Mouse (Mus musculus) heart, embryonic 12.5 days (tissue): ENCODE results near the gene Stx5a. TPM values are rescaled to one million over a fixed set of nuclear protein-coding genes. Genes with fewer than 3 reads are reported as not detected.
A peak's percentile ranks its signal among the peaks of the same experiment; 100 is the strongest.
"Not testable (repeated sequence)": the region's sequence is repeated elsewhere in the genome, so short reads cannot be mapped to it uniquely, and the experiment has no call there.

Experiments used
- ATAC-seq: fragments of 200-750 bp; cut with Nextera tagmentation; 2 replicates; pipeline ENCODE4 v1.8.0; 2017; ENCODE audit warnings: moderate TSS enrichment, moderate library complexity; ENCODE audit not compliant: insufficient number of reproducible peaks, low FRiP score
- H3K27ac ChIP-seq: fragments of 300-500 bp; sonication (generic); 2 replicates; pipeline ENCODE4 v1.5.1; 2016; ENCODE audit warnings: mild to moderate bottlenecking, moderate library complexity; ENCODE audit not compliant: poor library complexity, severe bottlenecking
- H3K27me3 ChIP-seq: fragments of 300-500 bp; sonication (generic); replicated peaks from 2 replicates; pipeline ENCODE4 v1.6.1; 2016; ENCODE audit warnings: mild to moderate bottlenecking, moderate library complexity
- H3K36me3 ChIP-seq: fragments of 300-500 bp; sonication (generic); 2 replicates; pipeline ENCODE4 v1.6.1; 2016; ENCODE audit warnings: mild to moderate bottlenecking, moderate library complexity
- H3K4me1 ChIP-seq: fragments of 300-500 bp; sonication (generic); replicated peaks from 2 replicates; pipeline ENCODE4 v1.6.1; 2016; ENCODE audit warnings: mild to moderate bottlenecking
- H3K4me2 ChIP-seq: fragments of 300-500 bp; sonication (generic); 2 replicates; pipeline ENCODE4 v1.6.1; 2016; ENCODE audit warnings: mild to moderate bottlenecking, moderate library complexity
- H3K4me3 ChIP-seq: fragments of 300-500 bp; sonication (generic); 2 replicates; pipeline ENCODE4 v1.5.1; 2016; ENCODE audit warnings: mild to moderate bottlenecking
- H3K9ac ChIP-seq: fragments of 300-500 bp; sonication (generic); 2 replicates; pipeline ENCODE4 v1.6.1; 2016; ENCODE audit warnings: mild to moderate bottlenecking, moderate library complexity
- H3K9me3 ChIP-seq: fragments of 300-500 bp; sonication (generic); replicated peaks from 2 replicates; pipeline ENCODE4 v1.6.1; 2016; ENCODE audit warnings: mild to moderate bottlenecking, moderate library complexity
- WGBS: fragments of 180-500 bp; shearing (Covaris S2); methylation state at CpG from one replicate; pipeline ENCODE4 v1.1.7; 2016; 5-methylcytosine and 5-hydroxymethylcytosine counted together
- polyA plus RNA-seq: library from polyadenylated mRNA; unstranded; fragments of >200 nt; fragmentation: Nextera tagmentation; extraction: Ambion mirVana; gene quantifications from 2 replicates; pipeline ENCODE4 v1.2.1, GENCODE M21; 2016

Gene Stx5a
- polyA plus RNA-seq, 1 experiment from 2014 or later: 86.1 TPM

- no peak for ATAC-seq
- WGBS: 22% methylated on average over 5 of the region's 5 CpGs
- H3K27me3 ChIP-seq: no peaks in the 10 kb centered on the region
- no peak overlapping the region for H3K27ac ChIP-seq
- H3K9me3 ChIP-seq: no peaks in the 10 kb centered on the region
- H3K36me3 ChIP-seq: peaks cover 27% of the 10 kb centered on the region
- H3K4me3 ChIP-seq: no peak overlapping the region
- no peak overlapping the region for H3K4me2 ChIP-seq
- peaks cover 13% of the 10 kb centered on the region for H3K4me1 ChIP-seq
- H3K9ac ChIP-seq: no peak overlapping the region
Measured at GRCm38 (mm10) chr19:8727495-8728114, 13.6 kb upstream of the Stx5a start.

GRCm38 (mm10) chr19:8728335-8729099, 12.7 kb upstream of the Stx5a start:
- not testable (repeated sequence) for H3K4me3 ChIP-seq, H3K27me3 ChIP-seq, H3K9ac ChIP-seq, H3K27ac ChIP-seq, H3K9me3 ChIP-seq, H3K4me2 ChIP-seq, ATAC-seq
- peaks cover 13% of the 10 kb centered on the region for H3K4me1 ChIP-seq
- WGBS: 50% methylated on average over 3 of the region's 3 CpGs
- H3K36me3 ChIP-seq: peaks cover 27% of the 10 kb centered on the region

- no peak for ATAC-seq
- 40% methylated on average over 3 of the region's 3 CpGs for WGBS
- no peaks in the 10 kb centered on the region for H3K9me3 ChIP-seq
- no peaks in the 10 kb centered on the region for H3K27me3 ChIP-seq
- H3K4me3 ChIP-seq: no peak overlapping the region
- peaks cover 19% of the 10 kb centered on the region for H3K36me3 ChIP-seq
- no peak overlapping the region for H3K27ac ChIP-seq
- no peak overlapping the region for H3K9ac ChIP-seq
- H3K4me1 ChIP-seq: 0 out of 2 replicates have a peak, but pooled peaks cover 8% of the 10 kb centered on the region
- no peak overlapping the region for H3K4me2 ChIP-seq
Measured at GRCm38 (mm10) chr19:8734334-8734733, 6.9 kb upstream of the Stx5a start.

DNA sequence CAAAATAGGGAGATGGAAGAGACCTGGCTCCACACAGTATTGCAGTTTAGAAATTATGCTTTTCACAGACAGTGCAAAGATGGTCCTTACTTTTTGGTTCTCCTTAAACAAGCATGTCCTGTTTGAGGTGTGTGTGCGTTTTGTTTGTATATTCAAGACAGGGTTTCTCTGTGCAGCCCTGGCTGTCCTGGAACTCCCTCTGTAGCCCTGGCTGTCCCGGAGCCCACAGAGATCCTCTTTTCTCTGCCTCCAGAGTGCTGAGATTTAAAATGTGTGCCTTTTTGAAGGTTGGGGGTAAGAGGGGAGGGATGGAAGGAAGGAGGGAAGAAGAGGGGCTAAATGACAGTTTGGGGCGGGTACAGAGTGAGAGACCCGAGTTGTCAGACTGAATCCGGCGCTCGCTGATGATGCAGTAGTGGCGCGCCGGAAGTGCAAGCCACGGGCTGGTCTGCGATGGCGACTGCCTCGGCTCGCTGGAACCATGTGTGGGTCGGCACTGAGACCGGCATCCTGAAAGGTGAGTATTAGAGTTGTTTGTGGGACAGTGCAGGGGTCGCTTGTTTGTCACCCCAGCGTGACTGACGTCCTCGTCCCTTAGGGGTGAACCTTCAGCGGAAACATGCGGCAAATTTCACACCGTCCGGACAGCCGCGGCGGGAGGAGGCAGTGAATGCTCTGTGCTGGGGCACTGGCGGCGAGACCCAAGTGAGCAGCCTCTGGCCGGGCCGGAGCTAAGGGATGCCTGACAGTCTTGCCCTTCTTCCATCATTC, 5.6 kb upstream of the Stx5a start, which contains the start of gene Wdr74:
Gene Wdr74 (plus strand): TSS at position 439 of the 771 bp plus-strand sequence.
- Histone ChIP-seq H3K4me3 (peak within 1 kb of the TSS; percentile 87), H3K4me1 (peaks cover 10% of the 10 kb centered on the region), H3K36me3 (peaks cover 31% of the 10 kb centered on the region), H3K9ac (peak within 1 kb of the TSS; percentile 77), H3K27ac (no peak within 1 kb of the TSS; the same call in 1 of the 2 replicates), H3K27me3 (no peaks in the 10 kb centered on the region), H3K9me3 (no peaks in the 10 kb centered on the region), H3K4me2 (peak within 1 kb of the TSS; percentile 99)
- WGBS: under 1% methylated on average over 32 of the region's 32 CpGs
- ATAC-seq: peak; percentile 90

DNA sequence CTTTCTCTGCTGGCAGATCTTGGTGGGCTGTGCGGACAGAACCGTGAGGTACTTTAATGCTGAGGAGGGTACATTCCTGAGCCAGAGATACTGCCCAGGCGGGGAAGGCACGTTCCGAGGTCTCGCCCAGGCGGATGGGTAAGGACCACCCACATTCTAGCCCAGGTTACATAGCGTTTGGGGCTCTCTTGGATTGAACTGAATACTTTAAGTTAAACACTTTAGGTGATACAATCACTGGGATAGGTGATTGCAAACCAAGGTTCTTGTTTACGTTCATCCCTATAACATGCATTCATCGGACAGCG, 5.1 kb upstream of the Stx5a start:
- peak overlapping the region; percentile 87 for H3K4me3 ChIP-seq
- no peak; the same call in none of the 2 replicates for ATAC-seq
- H3K36me3 ChIP-seq: peaks cover 32% of the 10 kb centered on the region
- peaks cover 14% of the 10 kb centered on the region for H3K4me1 ChIP-seq
- no peak overlapping the region; the same call in 1 of the 2 replicates for H3K27ac ChIP-seq
- WGBS: 2% methylated on average over 11 of the region's 11 CpGs
- H3K27me3 ChIP-seq: no peaks in the 10 kb centered on the region
- H3K9ac ChIP-seq: peak overlapping the region; percentile 77
- no peaks in the 10 kb centered on the region for H3K9me3 ChIP-seq
- peak overlapping the region; percentile 99 for H3K4me2 ChIP-seq

- Histone ChIP-seq H3K36me3 (peaks cover 45% of the 10 kb centered on the region), H3K4me3 (no peak overlapping the region), H3K9me3 (no peaks in the 10 kb centered on the region), H3K9ac (no peak overlapping the region), H3K4me1 (peaks cover 26% of the 10 kb centered on the region), H3K27ac (no peak overlapping the region), H3K27me3 (no peaks in the 10 kb centered on the region), H3K4me2 (no peak overlapping the region)
- no peak for ATAC-seq
- 88% methylated on average over 7 of the region's 7 CpGs for WGBS
Measured at GRCm38 (mm10) chr19:8738911-8739310, 2.3 kb upstream of the Stx5a start.

- Histone ChIP-seq H3K9me3 (no peaks in the 10 kb centered on the region), H3K36me3 (peaks cover 51% of the 10 kb centered on the region), H3K27me3 (no peaks in the 10 kb centered on the region), H3K4me3 (no peak overlapping the region), H3K4me2 (no peak overlapping the region), H3K4me1 (peaks cover 26% of the 10 kb centered on the region), H3K27ac (no peak overlapping the region), H3K9ac (no peak overlapping the region)
- ATAC-seq: no peak
- 90% methylated on average over 6 of the region's 6 CpGs for whole genome bisulfite sequencing
Measured at GRCm38 (mm10) chr19:8739646-8740045, 1.6 kb upstream of the Stx5a start.

DNA sequence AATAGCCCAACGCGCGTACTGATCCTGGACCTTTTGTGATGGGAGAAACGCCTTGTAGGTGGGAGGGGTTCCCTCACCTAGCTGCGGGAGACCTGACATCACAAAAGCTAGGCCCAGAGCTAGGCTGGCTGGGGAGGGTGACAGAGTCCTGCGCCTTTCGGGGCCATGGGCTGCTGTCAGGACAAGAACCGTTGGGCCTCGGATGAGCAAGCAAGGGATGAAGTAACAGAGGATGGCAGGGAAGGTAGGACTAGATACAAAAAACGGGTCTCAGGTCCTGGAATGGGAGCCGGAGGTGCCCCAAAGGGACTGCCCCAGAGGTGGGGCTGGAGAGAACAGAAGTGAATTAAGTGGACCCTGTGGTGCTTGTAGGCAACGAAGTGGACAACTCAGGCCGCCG, 610 bp upstream of the Stx5a start, which contains the start of gene 1700092M07Rik:
Gene 1700092M07Rik (plus strand): TSS at position 116 of the 400 bp plus-strand sequence.
- Histone ChIP-seq H3K9me3 (no peaks in the 10 kb centered on the region), H3K27ac (peak within 1 kb of the TSS; percentile 97), H3K36me3 (peaks cover 61% of the 10 kb centered on the region), H3K9ac (peak within 1 kb of the TSS; percentile 87), H3K4me2 (peak within 1 kb of the TSS; percentile 98), H3K27me3 (no peaks in the 10 kb centered on the region), H3K4me1 (peaks cover 23% of the 10 kb centered on the region), H3K4me3 (peak within 1 kb of the TSS; percentile 72)
- ATAC-seq: no peak
- WGBS: 72% methylated on average over 14 of the region's 14 CpGs

- Histone ChIP-seq H3K4me1 (peaks cover 19% of the 10 kb centered on the region), H3K4me2 (peak overlapping the region; percentile 98), H3K9me3 (no peaks in the 10 kb centered on the region), H3K9ac (peak overlapping the region; percentile 87), H3K36me3 (peaks cover 76% of the 10 kb centered on the region), H3K27ac (peak overlapping the region; percentile 77), H3K4me3 (peak overlapping the region; percentile 72), H3K27me3 (no peaks in the 10 kb centered on the region)
- ATAC-seq: no peak
- WGBS: 14% methylated on average over 14 of the region's 14 CpGs
Measured at GRCm38 (mm10) chr19:8742176-8742575, 963 bp downstream of the Stx5a start.

- H3K27me3 ChIP-seq: no peaks in the 10 kb centered on the region
- H3K27ac ChIP-seq: no peak overlapping the region
- H3K9ac ChIP-seq: no peak overlapping the region; the same call in 1 of the 2 replicates
- no peaks in the 10 kb centered on the region for H3K9me3 ChIP-seq
- peaks cover 17% of the 10 kb centered on the region for H3K4me1 ChIP-seq
- WGBS: 93% methylated on average over 1 of the region's 1 CpGs
- no peak overlapping the region for H3K4me2 ChIP-seq
- peaks cover 80% of the 10 kb centered on the region for H3K36me3 ChIP-seq
- H3K4me3 ChIP-seq: no peak overlapping the region
- no peak for ATAC-seq
Measured at GRCm38 (mm10) chr19:8745382-8745781, 4.2 kb downstream of the Stx5a start.

DNA sequence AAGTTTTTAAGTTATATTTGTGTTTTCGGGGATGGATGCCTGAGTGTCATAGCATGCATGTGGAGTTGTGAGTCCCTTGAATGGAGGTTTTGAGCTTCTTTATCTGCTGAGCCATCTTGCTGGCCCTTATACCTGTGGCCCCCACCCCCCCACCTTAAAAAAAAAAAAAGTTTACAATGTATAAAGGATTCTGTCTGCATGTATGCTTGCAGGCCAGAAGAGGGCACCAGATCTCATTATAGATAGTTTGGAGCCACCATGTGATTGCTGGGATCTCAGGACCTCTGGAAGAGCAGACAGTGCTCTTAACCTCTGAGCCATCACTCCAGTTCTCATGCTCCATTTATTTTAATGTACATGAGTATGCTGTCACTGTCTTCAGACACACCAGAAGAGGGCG, 6.2 kb downstream of the Stx5a start:
- H3K9me3 ChIP-seq: no peaks in the 10 kb centered on the region
- no peak for ATAC-seq
- no peaks in the 10 kb centered on the region for H3K27me3 ChIP-seq
- peaks cover 8% of the 10 kb centered on the region for H3K4me1 ChIP-seq
- H3K4me2 ChIP-seq: no peak overlapping the region
- no peak overlapping the region for H3K27ac ChIP-seq
- H3K4me3 ChIP-seq: no peak overlapping the region
- H3K9ac ChIP-seq: no peak overlapping the region
- 64% methylated on average over 2 of the region's 2 CpGs for WGBS
- peaks cover 94% of the 10 kb centered on the region for H3K36me3 ChIP-seq
